Mouse (Mus musculus): ENCODE measurements around the gene Zbtb16. TPM values are rescaled to one million over a fixed set of nuclear protein-coding genes. Genes with fewer than 3 reads are reported as not detected.

Gene Zbtb16
- polyA plus RNA-seq, 1 experiment from 2014 or later = 2.5 TPM

- Histone ChIP-seq H3K27me3 (ENCODE audit: insufficient read depth, low read length) (no peaks in the 10 kb centered on the region), H3K9me3 (ENCODE audit: low read length) (no peaks in the 10 kb centered on the region), H3K9ac (replicated peaks) (no peak overlapping the region), H3K4me1 (ENCODE audit: insufficient read depth) (no peaks in the 10 kb centered on the region), H3K4me3 (ENCODE audit: low read depth, low read length) (no peak overlapping the region), H3K4me2 (ENCODE audit: low read depth, low read length) (no peak overlapping the region), H3K27ac (ENCODE audit: low read depth) (no peak overlapping the region), H3K36me3 (replicated peaks; ENCODE audit: insufficient read depth, low read length) (no peaks in the 10 kb centered on the region)
- TF ChIP-seq EP300 (IDR thresholded peaks at IDR 0.05; ENCODE audit: low read depth) (no peak), CTCF (IDR thresholded peaks at IDR 0.05; ENCODE audit: low read depth) (no peak)
- DNase-seq (no peak), ATAC-seq (no peak)
- 78% methylated on average over 8 of the region's 8 CpGs for WGBS (ENCODE audit: insufficient replicate concordance)
Observed at GRCm38 (mm10) chr9:48773710-48774109, 62.3 kb downstream of the Zbtb16 start.

DNA sequence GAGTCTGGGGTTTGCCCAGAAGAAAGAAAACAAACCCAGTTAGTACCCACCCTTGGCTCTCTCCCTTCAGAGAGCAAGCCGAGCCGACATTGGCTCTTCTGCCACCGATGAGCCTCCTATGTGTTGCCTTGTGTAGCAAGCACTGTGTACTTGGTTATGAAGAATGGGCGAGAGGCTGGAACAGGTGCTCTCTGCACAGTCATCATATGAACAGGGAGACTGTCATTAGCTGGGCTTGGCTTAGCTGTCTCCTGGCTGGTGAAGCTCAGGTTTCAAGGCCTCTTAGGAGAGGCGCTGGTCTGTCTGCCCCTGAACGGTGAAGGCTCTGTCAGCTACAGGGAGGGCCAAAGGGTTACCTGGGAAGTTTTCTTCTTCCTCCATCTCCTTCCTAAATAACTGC, 62.9 kb downstream of the Zbtb16 start:
- H3K9me3 ChIP-seq (ENCODE audit: low read length) = no peaks in the 10 kb centered on the region
- no peak for DNase-seq
- no peaks in the 10 kb centered on the region for H3K36me3 ChIP-seq (replicated peaks; ENCODE audit: insufficient read depth, low read length)
- H3K4me3 ChIP-seq (ENCODE audit: low read depth, low read length) = no peak overlapping the region
- no peak for TF ChIP-seq EP300 (IDR thresholded peaks at IDR 0.05; ENCODE audit: low read depth)
- TF ChIP-seq CTCF (IDR thresholded peaks at IDR 0.05; ENCODE audit: low read depth) = no peak
- H3K4me2 ChIP-seq (ENCODE audit: low read depth, low read length) = no peak overlapping the region
- no peaks in the 10 kb centered on the region for H3K4me1 ChIP-seq (ENCODE audit: insufficient read depth)
- no peak overlapping the region for H3K9ac ChIP-seq (replicated peaks)
- ATAC-seq = no peak
- no peaks in the 10 kb centered on the region for H3K27me3 ChIP-seq (ENCODE audit: insufficient read depth, low read length)
- WGBS (ENCODE audit: insufficient replicate concordance) = 79% methylated on average over 6 of the region's 6 CpGs
- no peak overlapping the region for H3K27ac ChIP-seq (ENCODE audit: low read depth)

- no peaks in the 10 kb centered on the region for H3K9me3 ChIP-seq (ENCODE audit: low read length)
- 73% methylated on average over 6 of the region's 6 CpGs for WGBS (ENCODE audit: insufficient replicate concordance)
- TF ChIP-seq CTCF (IDR thresholded peaks at IDR 0.05; ENCODE audit: low read depth) (no peak), EP300 (IDR thresholded peaks at IDR 0.05; ENCODE audit: low read depth) (no peak)
- no peak for DNase-seq
- H3K4me3 ChIP-seq (ENCODE audit: low read depth, low read length) = no peak overlapping the region
- H3K27me3 ChIP-seq (ENCODE audit: insufficient read depth, low read length) = no peaks in the 10 kb centered on the region
- ATAC-seq = no peak
- no peak overlapping the region for H3K4me2 ChIP-seq (ENCODE audit: low read depth, low read length)
- H3K9ac ChIP-seq (replicated peaks) = no peak overlapping the region
- no peaks in the 10 kb centered on the region; the same call in 1 of the 2 replicates for H3K4me1 ChIP-seq (ENCODE audit: insufficient read depth)
- no peaks in the 10 kb centered on the region for H3K36me3 ChIP-seq (replicated peaks; ENCODE audit: insufficient read depth, low read length)
- H3K27ac ChIP-seq (ENCODE audit: low read depth) = no peak overlapping the region
Observed at GRCm38 (mm10) chr9:48771504-48771903, 64.5 kb downstream of the Zbtb16 start.

DNA sequence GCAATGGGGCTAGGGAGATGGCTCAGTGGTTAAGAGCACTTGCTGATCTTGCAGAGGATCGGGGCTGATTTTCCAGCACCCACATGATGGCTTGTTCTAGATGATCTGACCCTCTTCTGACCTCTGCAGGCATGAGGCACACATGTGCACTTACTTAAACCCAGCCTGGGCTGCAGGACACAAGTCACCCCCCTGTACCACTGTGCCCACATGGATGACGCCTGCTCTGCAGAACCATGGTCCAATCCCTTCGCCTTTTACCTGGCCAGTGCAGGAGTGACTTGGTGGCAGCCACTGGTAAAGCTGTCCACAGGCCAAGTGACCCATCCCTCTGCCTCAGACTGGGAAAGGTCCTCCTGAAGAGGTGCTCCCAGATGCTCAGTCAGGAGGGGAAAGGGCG, 67.1 kb downstream of the Zbtb16 start:
- no peak for DNase-seq
- Histone ChIP-seq H3K4me3 (ENCODE audit: low read depth, low read length) (no peak overlapping the region), H3K9ac (replicated peaks) (no peak overlapping the region), H3K4me1 (ENCODE audit: insufficient read depth) (peaks cover 3% of the 10 kb centered on the region; the same call in 1 of the 2 replicates), H3K27me3 (ENCODE audit: insufficient read depth, low read length) (no peaks in the 10 kb centered on the region), H3K4me2 (ENCODE audit: low read depth, low read length) (no peak overlapping the region), H3K9me3 (ENCODE audit: low read length) (no peaks in the 10 kb centered on the region), H3K36me3 (replicated peaks; ENCODE audit: insufficient read depth, low read length) (no peaks in the 10 kb centered on the region), H3K27ac (ENCODE audit: low read depth) (no peak overlapping the region)
- WGBS (ENCODE audit: insufficient replicate concordance) = 73% methylated on average over 4 of the region's 4 CpGs
- TF ChIP-seq EP300 (IDR thresholded peaks at IDR 0.05; ENCODE audit: low read depth) = no peak
- no peak for TF ChIP-seq CTCF (IDR thresholded peaks at IDR 0.05; ENCODE audit: low read depth)
- ATAC-seq = no peak

DNA sequence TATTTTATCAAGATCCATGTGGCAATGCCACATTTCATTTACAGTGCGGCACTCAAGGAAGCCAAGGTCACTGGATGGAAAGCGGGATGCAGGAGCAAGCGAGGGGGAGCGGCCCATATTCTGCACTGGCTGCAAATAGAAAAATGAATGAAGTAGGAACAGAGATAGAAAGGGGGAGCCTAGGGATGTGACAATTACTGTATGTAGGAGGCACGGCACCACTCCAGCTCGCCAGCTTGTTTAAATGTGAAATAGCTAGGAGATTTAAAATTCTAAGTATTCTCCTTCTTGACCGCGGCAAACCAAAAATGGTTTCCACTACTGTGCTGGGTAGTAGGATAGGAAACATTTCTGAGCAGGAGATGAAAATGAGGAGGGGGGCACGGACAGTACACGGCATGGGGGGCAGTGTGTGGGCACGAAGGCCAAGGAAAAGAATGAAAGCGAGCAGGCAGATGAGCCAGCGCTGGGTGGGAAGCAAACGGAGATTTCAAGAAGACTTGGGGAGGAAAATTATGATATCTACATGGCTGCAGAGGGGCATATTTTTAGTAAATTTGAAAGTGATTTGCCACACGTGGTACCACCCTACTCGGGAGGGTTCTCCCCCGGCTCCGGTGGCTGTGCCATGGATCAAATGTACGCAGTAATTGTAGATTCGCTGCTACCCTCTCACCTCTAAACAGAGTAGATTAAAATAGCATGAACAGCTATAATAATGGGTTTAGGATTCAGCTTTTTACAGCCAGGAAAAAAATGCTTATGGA, 68.2 kb downstream of the Zbtb16 start:
- ATAC-seq = no peak
- peaks cover 3% of the 10 kb centered on the region; the same call in 1 of the 2 replicates for H3K4me1 ChIP-seq (ENCODE audit: insufficient read depth)
- H3K4me2 ChIP-seq (ENCODE audit: low read depth, low read length) = no peak overlapping the region
- no peaks in the 10 kb centered on the region for H3K36me3 ChIP-seq (replicated peaks; ENCODE audit: insufficient read depth, low read length)
- no peak for TF ChIP-seq EP300 (IDR thresholded peaks at IDR 0.05; ENCODE audit: low read depth)
- H3K27me3 ChIP-seq (ENCODE audit: insufficient read depth, low read length) = no peaks in the 10 kb centered on the region
- WGBS (ENCODE audit: insufficient replicate concordance) = 82% methylated on average over 20 of the region's 20 CpGs
- H3K27ac ChIP-seq (ENCODE audit: low read depth) = no peak overlapping the region
- no peak overlapping the region for H3K9ac ChIP-seq (replicated peaks)
- DNase-seq = no peak
- no peaks in the 10 kb centered on the region for H3K9me3 ChIP-seq (ENCODE audit: low read length)
- no peak overlapping the region for H3K4me3 ChIP-seq (ENCODE audit: low read depth, low read length)

DNA sequence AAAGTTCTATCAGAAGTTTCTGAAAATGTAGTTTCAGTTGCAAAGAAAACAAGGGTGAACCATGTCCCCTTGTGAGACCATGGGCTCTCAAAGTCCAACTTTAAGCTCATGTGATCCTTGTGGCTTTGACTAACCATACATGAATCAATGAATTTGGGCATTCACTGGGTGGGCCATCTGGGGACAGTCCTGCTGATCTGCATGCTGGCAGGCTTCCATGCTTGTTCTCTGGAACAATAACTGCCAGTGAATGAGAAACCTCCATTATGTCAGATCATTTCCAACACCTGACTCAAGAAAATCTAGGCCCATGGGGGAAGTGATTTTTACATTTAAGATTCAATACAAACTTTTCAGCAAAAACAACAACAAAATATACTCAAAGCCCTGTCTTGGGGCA, 70.1 kb downstream of the Zbtb16 start:
- Histone ChIP-seq H3K4me3 (ENCODE audit: low read depth, low read length) (no peak overlapping the region), H3K9me3 (ENCODE audit: low read length) (no peaks in the 10 kb centered on the region), H3K4me1 (ENCODE audit: insufficient read depth) (peaks cover 6% of the 10 kb centered on the region; the same call in 1 of the 2 replicates), H3K27ac (ENCODE audit: low read depth) (no peak overlapping the region), H3K36me3 (replicated peaks; ENCODE audit: insufficient read depth, low read length) (no peaks in the 10 kb centered on the region), H3K9ac (replicated peaks) (no peak overlapping the region), H3K27me3 (ENCODE audit: insufficient read depth, low read length) (no peaks in the 10 kb centered on the region), H3K4me2 (ENCODE audit: low read depth, low read length) (no peak overlapping the region)
- DNase-seq = no peak
- ATAC-seq = peak; percentile 47; the same call in 1 of the 2 replicates
- TF ChIP-seq CTCF (IDR thresholded peaks at IDR 0.05; ENCODE audit: low read depth) = no peak
- peak; percentile 21; the same call in 1 of the 2 replicates for TF ChIP-seq EP300 (IDR thresholded peaks at IDR 0.05; ENCODE audit: low read depth)
